Mouse (Mus musculus) adrenal gland, postnatal 14 days (tissue): ENCODE measurements around the gene Naalad2. TPM values are rescaled to one million over a fixed set of nuclear protein-coding genes. Genes with fewer than 3 reads are reported as not detected.
"Not testable (repeated sequence)": the region's sequence is repeated elsewhere in the genome, so short reads cannot be mapped to it uniquely, and the experiment has no call there.

Source experiments
- DNase-seq: peaks from one replicate; pipeline ENCODE4 v3.0.0; 2021; ENCODE audit warnings: mixed read lengths
- long read RNA-seq, 2 experiments: library from polyadenylated mRNA; stranded (forward); transcript quantifications; one replicate each; pipeline ENCODE4 v2.0.0; 2021
- total RNA-seq: library from RNA; stranded (reverse); gene quantifications from 2 replicates; pipeline ENCODE4 v1.2.3, GENCODE M21; 2021

Gene Naalad2
- total RNA-seq = 5.4 and 8.1 TPM in 2 replicates
- long read RNA-seq, experiment 1, partial matches to known transcripts = 0 of 3 reads
- long read RNA-seq, experiment 1, other reads (novel, unspliced or antisense) = 0 of 3 reads
- long read RNA-seq, experiment 2, partial matches to known transcripts = 0 of 1 reads
- long read RNA-seq, experiment 2, other reads (novel, unspliced or antisense) = 0 of 1 reads

- DNase-seq = not testable (repeated sequence)
Observed at GRCm38 (mm10) chr9:18402895-18403294, at the start of gene Naalad2. Naalad2 (minus strand) TSS chr9:18402995.

GRCm38 (mm10) chr9:18431687-18432086, 28.9 kb upstream of the Naalad2 start:
- DNase-seq = peak; percentile 45

GRCm38 (mm10) chr9:18430354-18430753, 27.6 kb upstream of the Naalad2 start, which contains the start of gene Mbd3l2:
Mbd3l2 (plus strand) TSS chr9:18430654.
- no peak for DNase-seq

- DNase-seq = not testable (repeated sequence)
Observed at GRCm38 (mm10) chr9:18412371-18412770, 9.6 kb upstream of the Naalad2 start.

GRCm38 (mm10) chr9:18404118-18404517, 1.3 kb upstream of the Naalad2 start, which contains the start of gene Ubtfl1:
Ubtfl1 (plus strand) TSS chr9:18404418.
- DNase-seq = no peak

- DNase-seq = no peak
Observed at GRCm38 (mm10) chr9:18399629-18400028, 3.2 kb downstream of the Naalad2 start.

GRCm38 (mm10) chr9:18385782-18386181, 17.0 kb downstream of the Naalad2 start:
- DNase-seq = no peak

GRCm38 (mm10) chr9:18373026-18373425, 29.8 kb downstream of the Naalad2 start:
- not testable (repeated sequence) for DNase-seq

- DNase-seq = no peak
Observed at GRCm38 (mm10) chr9:18319990-18320389, 82.8 kb downstream of the Naalad2 start.

GRCm38 (mm10) chr9:18298301-18298700, 104.5 kb downstream of the Naalad2 start:
- DNase-seq = no peak

- DNase-seq = no peak
Observed at GRCm38 (mm10) chr9:18293026-18293781, 109.6 kb downstream of the Naalad2 start.

- no peak for DNase-seq
Observed at GRCm38 (mm10) chr9:18292443-18292922, 110.3 kb downstream of the Naalad2 start.

- peak; percentile 97 for DNase-seq
Observed at GRCm38 (mm10) chr9:18291571-18292429, 111.0 kb downstream of the Naalad2 start, which contains the start of gene Chordc1. Chordc1 (plus strand) TSS chr9:18292125.

GRCm38 (mm10) chr9:18278693-18279092, 124.1 kb downstream of the Naalad2 start:
- DNase-seq = not testable (repeated sequence)

- DNase-seq = no peak
Observed at GRCm38 (mm10) chr9:18277497-18277896, 125.3 kb downstream of the Naalad2 start.

GRCm38 (mm10) chr9:18276844-18277243, 126.0 kb downstream of the Naalad2 start:
- no peak for DNase-seq

- DNase-seq = no peak
Observed at GRCm38 (mm10) chr9:18275901-18276300, 126.9 kb downstream of the Naalad2 start.

Other genes starting within 250 kb of the Naalad2 start
- gene Chordc1, start 110.9 kb downstream of the Naalad2 start, total RNA-seq = 61.8 and 77.4 TPM in 2 replicates
- not detected in 2 replicates for gene Ubtfl1, start 1.4 kb upstream of the Naalad2 start, total RNA-seq
- gene Mbd3l2, start 27.7 kb upstream of the Naalad2 start, total RNA-seq = not detected in 2 replicates
- gene Zfp558, start 75.3 kb upstream of the Naalad2 start, total RNA-seq = 1.9 and 2.3 TPM in 2 replicates
- gene Mbd3l1, start 75.4 kb upstream of the Naalad2 start, total RNA-seq = not detected in 2 replicates